Mouse (Mus musculus) kidney, embryonic 16.5 days (tissue): ENCODE results near the gene Calcoco2. TPM values are rescaled to one million over a fixed set of nuclear protein-coding genes. Genes with fewer than 3 reads are reported as not detected.
A peak's percentile ranks its signal among the peaks of the same experiment; 100 is the strongest.
"Not testable (repeated sequence)": the region's sequence is repeated elsewhere in the genome, so short reads cannot be mapped to it uniquely, and the experiment has no call there.

Experiments used
- ATAC-seq: fragments of 200-750 bp; cut with Nextera tagmentation; 2 replicates; pipeline ENCODE4 v1.8.0; 2017; ENCODE audit warnings: moderate TSS enrichment; ENCODE audit not compliant: low FRiP score, low TSS enrichment
- H3K27ac ChIP-seq: fragments of 300-500 bp; sonication (generic); 2 replicates; pipeline ENCODE4 v1.5.1; 2014; ENCODE audit warnings: low read length
- H3K27me3 ChIP-seq: fragments of 300-500 bp; sonication (generic); 2 replicates; pipeline ENCODE4 v1.6.1; 2014; ENCODE audit warnings: low read length, control low read depth, mixed read lengths; ENCODE audit not compliant: insufficient read depth
- H3K36me3 ChIP-seq: fragments of 300-500 bp; sonication (generic); 2 replicates; pipeline ENCODE4 v1.6.1; 2014; ENCODE audit warnings: low read length, control low read depth, mixed read lengths; ENCODE audit not compliant: insufficient read depth
- H3K4me1 ChIP-seq: fragments of 300-500 bp; sonication (generic); 2 replicates; pipeline ENCODE4 v1.6.1; 2014; ENCODE audit warnings: low read length, control low read depth, mixed read lengths; ENCODE audit not compliant: insufficient read depth
- H3K4me2 ChIP-seq: fragments of 300-500 bp; sonication (generic); replicated peaks from 2 replicates; pipeline ENCODE4 v1.6.1; 2014; ENCODE audit warnings: low read depth, low read length
- H3K4me3 ChIP-seq: fragments of 300-500 bp; sonication (generic); 2 replicates; pipeline ENCODE4 v1.5.1; 2014; ENCODE audit warnings: mild to moderate bottlenecking, low read length
- H3K9ac ChIP-seq: fragments of 300-500 bp; sonication (generic); replicated peaks from 2 replicates; pipeline ENCODE4 v1.6.1; 2014; ENCODE audit warnings: low read length
- H3K9me3 ChIP-seq: fragments of 300-500 bp; sonication (generic); 2 replicates; pipeline ENCODE4 v1.6.1; 2016; ENCODE audit warnings: low read length, control low read depth
- WGBS: fragments of 180-500 bp; shearing (Covaris S2); extraction: QIAGEN DNeasy Blood & Tissue Kit; methylation state at CpG from one replicate; pipeline ENCODE4 v1.1.7; 2014; 5-methylcytosine and 5-hydroxymethylcytosine counted together
- polyA plus RNA-seq: library from polyadenylated mRNA; unstranded; fragments of >200 nt; fragmentation: Nextera tagmentation; extraction: Ambion mirVana; gene quantifications from 2 replicates; pipeline ENCODE4 v1.2.1, GENCODE M21; 2015

The Calcoco2 gene
- polyA plus RNA-seq, 1 experiment from 2014 or later, result not detected

GRCm38 (mm10) chr11:96122806-96123205 lies 11.0 kb upstream of the Calcoco2 start:
- H3K9me3 ChIP-seq, H3K36me3 ChIP-seq, H3K4me3 ChIP-seq, H3K4me1 ChIP-seq, H3K4me2 ChIP-seq, H3K9ac ChIP-seq, H3K27ac ChIP-seq, ATAC-seq: not testable (repeated sequence)
- peaks cover 48% of the 10 kb centered on the region for H3K27me3 ChIP-seq
- 76% methylated on average over 4 of the region's 4 CpGs for WGBS

GRCm38 (mm10) chr11:96119401-96119800 lies 7.6 kb upstream of the Calcoco2 start:
- H3K27me3 ChIP-seq, result peaks cover 26% of the 10 kb centered on the region
- no peak for ATAC-seq

GRCm38 (mm10) chr11:96116925-96117324 lies 5.2 kb upstream of the Calcoco2 start:
- not testable (repeated sequence) for H3K4me3 ChIP-seq, H3K36me3 ChIP-seq, H3K9me3 ChIP-seq, H3K4me1 ChIP-seq, H3K27ac ChIP-seq, H3K4me2 ChIP-seq, ATAC-seq, H3K9ac ChIP-seq
- H3K27me3 ChIP-seq, result peaks cover 10% of the 10 kb centered on the region
- 75% methylated on average over 3 of the region's 3 CpGs for WGBS

More at GRCm38 (mm10) chr11:96119401-96119800, 7.6 kb upstream of the Calcoco2 start:
- 62% methylated on average over 3 of the region's 3 CpGs for WGBS
- Histone ChIP-seq H3K36me3 (no peaks in the 10 kb centered on the region), H3K27ac (no peak overlapping the region), H3K4me3 (no peak overlapping the region), H3K4me2 (no peak overlapping the region), H3K9ac (no peak overlapping the region), H3K4me1 (peaks cover 2% of the 10 kb centered on the region; the same call in 1 of the 2 replicates), H3K9me3 (no peaks in the 10 kb centered on the region)

- Histone ChIP-seq H3K4me2 (no peak overlapping the region), H3K9ac (no peak overlapping the region), H3K27me3 (peaks cover 6% of the 10 kb centered on the region; the same call in 1 of the 2 replicates), H3K4me1 (no peaks in the 10 kb centered on the region), H3K9me3 (no peaks in the 10 kb centered on the region), H3K4me3 (no peak overlapping the region), H3K27ac (no peak overlapping the region), H3K36me3 (no peaks in the 10 kb centered on the region)
- ATAC-seq, result no peak
- WGBS, result 94% methylated on average over 3 of the region's 3 CpGs
Measured at GRCm38 (mm10) chr11:96116116-96116515, 4.4 kb upstream of the Calcoco2 start.

- H3K27me3 ChIP-seq, result peaks cover 3% of the 10 kb centered on the region; the same call in 1 of the 2 replicates
- H3K36me3 ChIP-seq, result no peaks in the 10 kb centered on the region
- no peak overlapping the region for H3K4me3 ChIP-seq
- no peak for ATAC-seq
- H3K4me1 ChIP-seq, result no peaks in the 10 kb centered on the region
- no peak overlapping the region for H3K4me2 ChIP-seq
- H3K27ac ChIP-seq, result no peak overlapping the region
- 83% methylated on average over 6 of the region's 6 CpGs for WGBS
- no peak overlapping the region for H3K9ac ChIP-seq
- no peaks in the 10 kb centered on the region for H3K9me3 ChIP-seq
Measured at GRCm38 (mm10) chr11:96115416-96115815, 3.7 kb upstream of the Calcoco2 start.

- H3K9me3 ChIP-seq, result no peaks in the 10 kb centered on the region
- H3K36me3 ChIP-seq, result no peaks in the 10 kb centered on the region
- 71% methylated on average over 2 of the region's 2 CpGs for WGBS
- no peak overlapping the region for H3K4me2 ChIP-seq
- H3K4me1 ChIP-seq, result no peaks in the 10 kb centered on the region
- no peak for ATAC-seq
- H3K27ac ChIP-seq, result no peak overlapping the region
- no peaks in the 10 kb centered on the region for H3K27me3 ChIP-seq
- H3K9ac ChIP-seq, result no peak overlapping the region
- no peak overlapping the region for H3K4me3 ChIP-seq
Measured at GRCm38 (mm10) chr11:96114077-96114476, 2.3 kb upstream of the Calcoco2 start.

GRCm38 (mm10) chr11:96110950-96111349 lies 814 bp downstream of the Calcoco2 start:
- not testable (repeated sequence) for H3K27me3 ChIP-seq, H3K4me3 ChIP-seq, H3K9me3 ChIP-seq, H3K4me1 ChIP-seq, H3K36me3 ChIP-seq, ATAC-seq, H3K4me2 ChIP-seq, H3K27ac ChIP-seq, H3K9ac ChIP-seq
- WGBS, result 50% methylated on average over 2 of the region's 2 CpGs

- Histone ChIP-seq H3K4me3 (no peak overlapping the region), H3K27me3 (no peaks in the 10 kb centered on the region), H3K9me3 (no peaks in the 10 kb centered on the region), H3K4me2 (no peak overlapping the region), H3K9ac (no peak overlapping the region), H3K4me1 (no peaks in the 10 kb centered on the region), H3K27ac (no peak overlapping the region), H3K36me3 (no peaks in the 10 kb centered on the region)
- no peak for ATAC-seq
- WGBS, result 80% methylated on average over 1 of the region's 1 CpGs
Measured at GRCm38 (mm10) chr11:96108376-96108775, 3.4 kb downstream of the Calcoco2 start.

- no peak overlapping the region for H3K27ac ChIP-seq
- 11% methylated on average over 3 of the region's 3 CpGs for WGBS
- H3K36me3 ChIP-seq, result no peaks in the 10 kb centered on the region
- peak; percentile 39; the same call in 1 of the 2 replicates for ATAC-seq
- H3K27me3 ChIP-seq, result no peaks in the 10 kb centered on the region
- H3K9ac ChIP-seq, result no peak overlapping the region
- H3K9me3 ChIP-seq, result 0 out of 2 replicates have a peak, but pooled peaks cover under 1% of the 10 kb centered on the region
- H3K4me2 ChIP-seq, result no peak overlapping the region
- no peaks in the 10 kb centered on the region for H3K4me1 ChIP-seq
- H3K4me3 ChIP-seq, result no peak overlapping the region
Measured at GRCm38 (mm10) chr11:96093361-96093760, 18.4 kb downstream of the Calcoco2 start.

- Histone ChIP-seq H3K36me3 (no peaks in the 10 kb centered on the region), H3K9ac (no peak overlapping the region), H3K9me3 (peaks cover 6% of the 10 kb centered on the region; the same call in 1 of the 2 replicates), H3K4me1 (no peaks in the 10 kb centered on the region), H3K27me3 (no peaks in the 10 kb centered on the region), H3K4me3 (no peak overlapping the region), H3K4me2 (no peak overlapping the region), H3K27ac (no peak overlapping the region)
- WGBS, result 43% methylated on average over 7 of the region's 7 CpGs
- no peak for ATAC-seq
Measured at GRCm38 (mm10) chr11:96092674-96093291, 19.0 kb downstream of the Calcoco2 start.
